Mouse (Mus musculus) liver, embryonic 14.5 days (tissue): Measurements from ENCODE around the gene Obox8. TPM values are rescaled to one million over a fixed set of nuclear protein-coding genes. Genes with fewer than 3 reads are reported as not detected.

Experiments
- ATAC-seq: fragments of 200-750 bp; cut with Nextera tagmentation; 2 replicates; pipeline ENCODE4 v1.8.0; 2017; ENCODE audit warnings: moderate number of reproducible peaks, mild to moderate bottlenecking, moderate library complexity; ENCODE audit not compliant: insufficient read depth
- DNase-seq, 3 experiments: peaks; one replicate each; pipeline ENCODE4 v3.0.0-alpha.2; 2012 to 2013; ENCODE audit warnings: low read depth in 3 of 3, low spot score in 3 of 3
- H3K27ac ChIP-seq: fragments of 300-500 bp; sonication (generic); 2 replicates; pipeline ENCODE4 v1.5.1; 2014; ENCODE audit warnings: moderate library complexity, mild to moderate bottlenecking, control low read depth, inconsistent platforms
- H3K27me3 ChIP-seq: fragments of 300-500 bp; sonication (generic); 2 replicates; pipeline ENCODE4 v1.6.1; 2014; ENCODE audit warnings: mild to moderate bottlenecking, low read length, moderate library complexity; ENCODE audit not compliant: control insufficient read depth, insufficient read depth
- H3K36me3 ChIP-seq: fragments of 300-500 bp; sonication (generic); replicated peaks from 2 replicates; pipeline ENCODE4 v1.6.1; 2014; ENCODE audit warnings: low read depth; ENCODE audit not compliant: control insufficient read depth, insufficient read depth
- H3K4me1 ChIP-seq, 2 experiments: fragments of 200-500 bp in 1 of 2; fragments of 300-500 bp in 1 of 2; sonication (generic) in 1 of 2; replicated peaks; 2 replicates each; pipeline ENCODE4 v1.6.1; 2012 to 2014; ENCODE audit warnings: antibody characterized with exemption in 1 of 2, inconsistent platforms in 1 of 2, low read length in 1 of 2; ENCODE audit not compliant: control insufficient read depth in 2 of 2, insufficient read depth in 2 of 2
- H3K4me2 ChIP-seq: fragments of 300-500 bp; sonication (generic); 2 replicates; pipeline ENCODE4 v1.6.1; 2014; ENCODE audit warnings: low read depth, mild to moderate bottlenecking, control low read depth, moderate library complexity
- H3K4me3 ChIP-seq, 2 experiments: fragments of 200-500 bp in 1 of 2; fragments of 300-500 bp in 1 of 2; sonication (generic) in 1 of 2; 2 replicates each; pipeline ENCODE4 v1.5.1; 2012 to 2014; ENCODE audit warnings: low read depth in 2 of 2, low read length in 2 of 2, mild to moderate bottlenecking in 2 of 2, control low read depth in 1 of 2, inconsistent platforms in 1 of 2, moderate library complexity in 1 of 2; ENCODE audit not compliant: insufficient read depth in 1 of 2
- H3K9ac ChIP-seq: fragments of 300-500 bp; sonication (generic); replicated peaks from 2 replicates; pipeline ENCODE4 v1.6.1; 2014; ENCODE audit warnings: mild to moderate bottlenecking, control low read depth, moderate library complexity
- H3K9me3 ChIP-seq: fragments of 300-500 bp; sonication (generic); 2 replicates; pipeline ENCODE4 v1.6.1; 2016; ENCODE audit warnings: low read length, mixed read lengths; ENCODE audit not compliant: control insufficient read depth
- CTCF ChIP-seq: IDR thresholded peaks from 2 replicates; pipeline ENCODE4 v1.5.1; 2016; ENCODE audit warnings: antibody characterized with exemption, low read depth, control low read depth
- EP300 ChIP-seq: IDR thresholded peaks from 2 replicates; pipeline ENCODE4 v1.6.1; 2016; ENCODE audit warnings: antibody characterized with exemption, low read depth
- WGBS: fragments of 180-500 bp; shearing (Covaris S2); extraction: QIAGEN DNeasy Blood & Tissue Kit; methylation state at CpG from one replicate; pipeline ENCODE4 v1.1.7; 2014; ENCODE audit not compliant: insufficient replicate concordance; 5-methylcytosine and 5-hydroxymethylcytosine counted together
- polyA plus RNA-seq, 2 experiments: library from polyadenylated mRNA; depleted of rRNA in 1 of 2; stranded (reverse) in 1 of 2; unstranded in 1 of 2; fragments of >200 nt; fragmentation: Nextera tagmentation in 1 of 2; extraction: Ambion mirVana in 1 of 2; gene quantifications; 2 replicates each; pipeline versions ENCODE4 v1.2.1 to v1.2.3; 2012 to 2014

The Obox8 gene
- polyA plus RNA-seq (2012; rRNA removed) (not detected in 2 replicates), polyA plus RNA-seq (2014; fragmentation: Nextera tagmentation; extraction: Ambion mirVana) (not detected in 2 replicates)

DNA sequence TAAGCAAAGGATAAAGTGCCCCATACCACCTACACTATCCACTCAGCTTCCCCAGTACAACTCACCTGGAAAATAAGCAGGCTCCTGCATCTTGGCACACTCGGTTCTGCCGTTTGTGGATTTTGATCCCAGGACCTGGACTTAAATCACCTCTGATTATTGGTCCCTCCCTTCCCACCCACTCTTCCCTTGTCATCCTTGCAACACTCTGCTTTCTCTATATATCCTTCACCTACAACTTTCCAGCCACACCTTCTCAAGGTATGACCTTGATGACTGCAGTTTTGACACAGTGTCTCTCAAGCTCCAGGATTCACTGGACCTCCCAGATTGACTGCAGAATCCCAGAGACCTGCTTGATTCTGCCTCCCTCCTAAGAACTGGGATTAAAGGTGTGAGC lies at the start of gene Obox8:
Gene Obox8 (minus strand): TSS at position 101 of the 400 bp plus-strand sequence.
- 62% methylated on average over 2 of the region's 2 CpGs for WGBS
- Histone ChIP-seq H3K36me3 (no peaks in the 10 kb centered on the region), H3K4me3 (no peak within 1 kb of the TSS), H3K9ac (no peak within 1 kb of the TSS), H3K4me1 (no peaks in the 10 kb centered on the region), H3K9me3 (no peaks in the 10 kb centered on the region), H3K27ac (no peak within 1 kb of the TSS), H3K27me3 (no peaks in the 10 kb centered on the region), H3K4me2 (no peak within 1 kb of the TSS)
- no peak for ATAC-seq
- DNase-seq = no peak
- TF ChIP-seq EP300 (no peak), CTCF (no peak)

DNA sequence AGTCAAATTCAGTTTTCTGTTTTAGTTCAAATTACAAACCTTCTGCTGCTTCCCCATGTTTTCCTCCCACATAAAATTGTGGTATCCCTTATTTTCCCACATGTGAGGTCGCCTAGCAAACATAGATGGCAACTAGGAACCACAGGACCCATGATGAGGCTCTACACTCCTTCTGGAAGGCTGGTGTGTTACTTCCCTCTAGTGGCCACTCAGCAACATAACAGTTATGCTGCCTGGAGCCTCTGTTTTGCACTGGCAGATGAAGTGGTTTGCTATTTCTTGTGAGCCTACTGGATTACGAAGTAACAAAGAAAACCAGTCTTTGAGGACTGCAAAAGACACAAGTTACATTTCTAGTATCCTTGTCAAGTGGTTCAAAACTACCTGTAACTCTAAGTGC lies 16.1 kb downstream of the Obox8 start:
- WGBS = 10% methylated on average over 2 of the region's 2 CpGs
- Histone ChIP-seq H3K27me3 (no peaks in the 10 kb centered on the region), H3K9me3 (no peaks in the 10 kb centered on the region), H3K4me1 (no peaks in the 10 kb centered on the region), H3K27ac (no peak overlapping the region), H3K9ac (no peak overlapping the region), H3K36me3 (no peaks in the 10 kb centered on the region), H3K4me3 (no peak overlapping the region), H3K4me2 (no peak overlapping the region)
- ATAC-seq (no peak), DNase-seq (no peak)
- TF ChIP-seq EP300 = no peak
- TF ChIP-seq CTCF = peak; percentile 68

DNA sequence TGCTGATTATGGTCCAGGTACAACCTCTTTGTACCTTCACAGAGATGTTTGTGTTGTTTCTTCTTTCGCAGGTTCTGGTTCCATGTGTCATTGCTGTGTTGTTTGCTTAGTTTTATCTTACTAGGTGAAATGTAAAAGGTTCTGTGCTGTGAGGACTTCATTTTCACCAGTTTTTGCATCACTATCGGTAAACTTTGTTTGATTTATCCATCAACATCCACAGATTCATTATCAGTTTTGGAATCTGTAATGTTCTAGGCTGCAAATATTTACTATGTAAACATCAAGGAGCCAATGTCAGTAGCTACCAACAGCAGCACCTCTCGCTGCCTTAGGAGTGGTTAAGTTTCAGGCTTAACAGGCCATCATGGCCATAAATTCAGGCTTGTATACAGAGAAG lies 24.7 kb downstream of the Obox8 start:
- no peak for ATAC-seq
- no peak for DNase-seq
- H3K4me3 ChIP-seq = no peak overlapping the region
- H3K9ac ChIP-seq = no peak overlapping the region
- H3K9me3 ChIP-seq = no peaks in the 10 kb centered on the region
- no peak overlapping the region for H3K4me2 ChIP-seq
- H3K36me3 ChIP-seq = no peaks in the 10 kb centered on the region
- WGBS = 43% methylated on average over 3 of the region's 3 CpGs
- H3K4me1 ChIP-seq = no peaks in the 10 kb centered on the region
- H3K27me3 ChIP-seq = no peaks in the 10 kb centered on the region
- no peak overlapping the region for H3K27ac ChIP-seq
- TF ChIP-seq EP300 = no peak
- no peak for TF ChIP-seq CTCF

DNA sequence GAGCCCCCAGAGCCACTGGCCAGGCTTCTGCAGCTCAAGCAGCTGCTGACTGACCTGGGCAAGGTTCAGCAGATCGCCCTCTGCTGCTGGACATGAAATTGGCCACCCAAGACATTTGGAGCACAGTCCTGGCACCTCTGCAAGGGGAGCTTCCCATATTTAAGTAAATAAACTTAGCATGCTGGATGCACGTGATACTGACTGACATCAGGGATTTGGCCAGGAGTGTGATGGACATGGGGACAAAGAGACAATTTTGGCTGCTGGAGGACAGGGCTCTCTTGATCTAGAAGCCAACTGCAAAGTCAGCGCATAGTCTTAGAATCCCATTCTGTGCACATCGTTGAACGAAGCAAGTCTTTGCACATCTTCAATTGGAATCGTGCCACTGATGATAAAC lies 25.8 kb downstream of the Obox8 start:
- Histone ChIP-seq H3K36me3 (no peaks in the 10 kb centered on the region), H3K4me1 (no peaks in the 10 kb centered on the region), H3K27ac (no peak overlapping the region), H3K9ac (no peak overlapping the region), H3K4me3 (no peak overlapping the region), H3K4me2 (no peak overlapping the region), H3K27me3 (no peaks in the 10 kb centered on the region), H3K9me3 (no peaks in the 10 kb centered on the region)
- ATAC-seq = no peak
- TF ChIP-seq EP300 (no peak), CTCF (no peak)
- 69% methylated on average over 6 of the region's 6 CpGs for WGBS
- no peak for DNase-seq

Other genes with a start within 250 kb of the Obox8 start
- gene Sult2a3, start 210.5 kb downstream of the Obox8 start, polyA plus RNA-seq (2012; rRNA removed) = 0.07 and 0.09 TPM in 2 replicates
- gene Sult2a3, start 210.5 kb downstream of the Obox8 start, polyA plus RNA-seq (2014; fragmentation: Nextera tagmentation; extraction: Ambion mirVana) = 0.23 TPM in 1 of 2 replicates, not detected in the other
- not detected in 2 replicates for gene Sult2a6, start 78.7 kb downstream of the Obox8 start, polyA plus RNA-seq (2012; rRNA removed)
- 0.24 TPM in 1 of 2 replicates, not detected in the other for gene Sult2a6, start 78.7 kb downstream of the Obox8 start, polyA plus RNA-seq (2014; fragmentation: Nextera tagmentation; extraction: Ambion mirVana)
- 1.2 and 2.2 TPM in 2 replicates for gene Sult2a8, start 113.2 kb upstream of the Obox8 start, polyA plus RNA-seq (2012; rRNA removed)
- 4.2 and 5.1 TPM in 2 replicates for gene Sult2a8, start 113.2 kb upstream of the Obox8 start, polyA plus RNA-seq (2014; fragmentation: Nextera tagmentation; extraction: Ambion mirVana)
- gene Sult2a7, start 160.7 kb upstream of the Obox8 start, polyA plus RNA-seq (2012; rRNA removed) = not detected in 2 replicates
- gene Sult2a7, start 160.7 kb upstream of the Obox8 start, polyA plus RNA-seq (2014; fragmentation: Nextera tagmentation; extraction: Ambion mirVana) = not detected in 2 replicates
- gene Vmn1r90, start 229.9 kb upstream of the Obox8 start, polyA plus RNA-seq (2012; rRNA removed) = 0.04 and 0.06 TPM in 2 replicates
- gene Vmn1r90, start 229.9 kb upstream of the Obox8 start, polyA plus RNA-seq (2014; fragmentation: Nextera tagmentation; extraction: Ambion mirVana) = not detected in 2 replicates